Mouse (Mus musculus) midbrain, embryonic 12.5 days (tissue): ENCODE results near the gene Gng4. TPM values are rescaled to one million over a fixed set of nuclear protein-coding genes. Genes with fewer than 3 reads are reported as not detected.

ENCODE experiments used
- ATAC-seq: fragments of 200-750 bp; cut with Nextera tagmentation; 2 replicates; pipeline ENCODE4 v1.8.0; 2017; ENCODE audit warnings: low read depth, moderate TSS enrichment, moderate library complexity; ENCODE audit not compliant: low FRiP score
- H3K27ac ChIP-seq: fragments of 300-500 bp; sonication (generic); replicated peaks from 2 replicates; pipeline ENCODE4 v1.5.1; 2016; ENCODE audit warnings: mild to moderate bottlenecking
- H3K27me3 ChIP-seq: fragments of 300-500 bp; sonication (generic); 2 replicates; pipeline ENCODE4 v1.6.1; 2016; ENCODE audit warnings: mild to moderate bottlenecking
- H3K36me3 ChIP-seq: fragments of 300-500 bp; sonication (generic); 2 replicates; pipeline ENCODE4 v1.6.1; 2016
- H3K4me1 ChIP-seq: fragments of 300-500 bp; sonication (generic); 2 replicates; pipeline ENCODE4 v1.6.1; 2016
- H3K4me2 ChIP-seq: fragments of 300-500 bp; sonication (generic); replicated peaks from 2 replicates; pipeline ENCODE4 v1.6.1; 2016; ENCODE audit warnings: mild to moderate bottlenecking, moderate library complexity
- H3K4me3 ChIP-seq: fragments of 300-500 bp; sonication (generic); 2 replicates; pipeline ENCODE4 v1.5.1; 2016; ENCODE audit warnings: mild to moderate bottlenecking
- H3K9ac ChIP-seq: fragments of 300-500 bp; sonication (generic); replicated peaks from 2 replicates; pipeline ENCODE4 v1.6.1; 2016; ENCODE audit warnings: mild to moderate bottlenecking, moderate library complexity
- H3K9me3 ChIP-seq: fragments of 300-500 bp; sonication (generic); 2 replicates; pipeline ENCODE4 v1.6.1; 2016; ENCODE audit warnings: mild to moderate bottlenecking
- WGBS: fragments of 180-500 bp; shearing (Covaris S2); methylation state at CpG from one replicate; pipeline ENCODE4 v1.1.7; 2016; 5-methylcytosine and 5-hydroxymethylcytosine counted together
- polyA plus RNA-seq: library from polyadenylated mRNA; unstranded; fragments of >200 nt; fragmentation: Nextera tagmentation; extraction: Ambion mirVana; gene quantifications from 2 replicates; pipeline ENCODE4 v1.2.1, GENCODE M21; 2016

Gene Gng4
- polyA plus RNA-seq, 1 experiment from 2014 or later = 4.2 TPM

GRCm38 (mm10) chr13:13820234-13821123, 36.6 kb downstream of the Gng4 start:
- H3K36me3 ChIP-seq = no peaks in the 10 kb centered on the region
- H3K9me3 ChIP-seq = no peaks in the 10 kb centered on the region
- H3K4me1 ChIP-seq = no peaks in the 10 kb centered on the region
- ATAC-seq = no peak
- no peak overlapping the region for H3K4me2 ChIP-seq
- no peak overlapping the region for H3K4me3 ChIP-seq
- H3K27ac ChIP-seq = no peak overlapping the region
- 82% methylated on average over 7 of the region's 7 CpGs for WGBS
- no peak overlapping the region for H3K9ac ChIP-seq
- H3K27me3 ChIP-seq = no peaks in the 10 kb centered on the region

- H3K27me3 ChIP-seq = no peaks in the 10 kb centered on the region
- H3K27ac ChIP-seq = no peak overlapping the region
- no peak for ATAC-seq
- H3K36me3 ChIP-seq = no peaks in the 10 kb centered on the region
- no peak overlapping the region for H3K9ac ChIP-seq
- H3K4me3 ChIP-seq = no peak overlapping the region
- H3K4me1 ChIP-seq = no peaks in the 10 kb centered on the region
- 86% methylated on average over 7 of the region's 7 CpGs for WGBS
- no peaks in the 10 kb centered on the region for H3K9me3 ChIP-seq
- H3K4me2 ChIP-seq = no peak overlapping the region
Measured at GRCm38 (mm10) chr13:13824946-13825345, 41.1 kb downstream of the Gng4 start.

- Histone ChIP-seq H3K4me1 (no peaks in the 10 kb centered on the region), H3K4me2 (no peak overlapping the region), H3K4me3 (no peak overlapping the region), H3K27me3 (no peaks in the 10 kb centered on the region), H3K27ac (no peak overlapping the region), H3K9ac (no peak overlapping the region), H3K9me3 (no peaks in the 10 kb centered on the region), H3K36me3 (no peaks in the 10 kb centered on the region)
- ATAC-seq = no peak
- WGBS = 89% methylated on average over 6 of the region's 6 CpGs
Measured at GRCm38 (mm10) chr13:13826533-13826932, 42.7 kb downstream of the Gng4 start.

GRCm38 (mm10) chr13:13828125-13828524, 44.3 kb downstream of the Gng4 start:
- 41% methylated on average over 1 of the region's 1 CpGs for WGBS

GRCm38 (mm10) chr13:13830469-13831074, 46.7 kb downstream of the Gng4 start:
- WGBS = 59% methylated on average over 4 of the region's 4 CpGs
- no peak overlapping the region for H3K4me3 ChIP-seq
- no peak overlapping the region for H3K27ac ChIP-seq
- H3K4me2 ChIP-seq = no peak overlapping the region
- no peaks in the 10 kb centered on the region for H3K4me1 ChIP-seq
- ATAC-seq = no peak
- no peaks in the 10 kb centered on the region for H3K9me3 ChIP-seq
- H3K9ac ChIP-seq = no peak overlapping the region
- H3K27me3 ChIP-seq = no peaks in the 10 kb centered on the region
- H3K36me3 ChIP-seq = no peaks in the 10 kb centered on the region

More at GRCm38 (mm10) chr13:13828125-13828524, 44.3 kb downstream of the Gng4 start:
- Histone ChIP-seq H3K27ac (no peak overlapping the region), H3K9ac (no peak overlapping the region), H3K9me3 (no peaks in the 10 kb centered on the region), H3K4me3 (no peak overlapping the region), H3K27me3 (no peaks in the 10 kb centered on the region), H3K36me3 (no peaks in the 10 kb centered on the region), H3K4me2 (no peak overlapping the region), H3K4me1 (no peaks in the 10 kb centered on the region)
- no peak for ATAC-seq

GRCm38 (mm10) chr13:13835180-13835579, 51.3 kb downstream of the Gng4 start:
- no peaks in the 10 kb centered on the region for H3K27me3 ChIP-seq
- H3K4me3 ChIP-seq = no peak overlapping the region
- H3K9ac ChIP-seq = no peak overlapping the region
- no peaks in the 10 kb centered on the region for H3K4me1 ChIP-seq
- 68% methylated on average over 2 of the region's 2 CpGs for WGBS
- H3K27ac ChIP-seq = no peak overlapping the region
- ATAC-seq = no peak
- H3K4me2 ChIP-seq = no peak overlapping the region
- peaks cover 5% of the 10 kb centered on the region for H3K9me3 ChIP-seq
- H3K36me3 ChIP-seq = no peaks in the 10 kb centered on the region

- H3K9ac ChIP-seq = no peak overlapping the region
- H3K36me3 ChIP-seq = no peaks in the 10 kb centered on the region
- ATAC-seq = no peak
- H3K4me1 ChIP-seq = no peaks in the 10 kb centered on the region
- H3K4me2 ChIP-seq = no peak overlapping the region
- H3K4me3 ChIP-seq = no peak overlapping the region
- no peak overlapping the region for H3K27ac ChIP-seq
- 58% methylated on average over 4 of the region's 4 CpGs for WGBS
- H3K27me3 ChIP-seq = no peaks in the 10 kb centered on the region
- H3K9me3 ChIP-seq = no peaks in the 10 kb centered on the region
Measured at GRCm38 (mm10) chr13:13845021-13845420, 61.2 kb downstream of the Gng4 start.

GRCm38 (mm10) chr13:13847075-13847599, 63.3 kb downstream of the Gng4 start:
- H3K27ac ChIP-seq = no peak overlapping the region
- H3K9me3 ChIP-seq = no peaks in the 10 kb centered on the region
- WGBS = 83% methylated on average over 3 of the region's 3 CpGs
- no peaks in the 10 kb centered on the region for H3K4me1 ChIP-seq
- no peak overlapping the region for H3K4me3 ChIP-seq
- no peak overlapping the region for H3K4me2 ChIP-seq
- H3K36me3 ChIP-seq = no peaks in the 10 kb centered on the region
- H3K27me3 ChIP-seq = no peaks in the 10 kb centered on the region
- no peak for ATAC-seq
- H3K9ac ChIP-seq = no peak overlapping the region

- no peak overlapping the region for H3K27ac ChIP-seq
- no peak overlapping the region for H3K4me3 ChIP-seq
- ATAC-seq = no peak
- no peaks in the 10 kb centered on the region for H3K36me3 ChIP-seq
- H3K4me1 ChIP-seq = no peaks in the 10 kb centered on the region
- WGBS = 80% methylated on average over 4 of the region's 4 CpGs
- no peaks in the 10 kb centered on the region for H3K9me3 ChIP-seq
- H3K9ac ChIP-seq = no peak overlapping the region
- no peaks in the 10 kb centered on the region for H3K27me3 ChIP-seq
- H3K4me2 ChIP-seq = no peak overlapping the region
Measured at GRCm38 (mm10) chr13:13857190-13857589, 73.3 kb downstream of the Gng4 start.

- Histone ChIP-seq H3K27ac (no peak overlapping the region), H3K4me3 (no peak overlapping the region), H3K9me3 (no peaks in the 10 kb centered on the region), H3K4me2 (no peak overlapping the region), H3K9ac (no peak overlapping the region), H3K36me3 (no peaks in the 10 kb centered on the region), H3K4me1 (no peaks in the 10 kb centered on the region), H3K27me3 (no peaks in the 10 kb centered on the region)
- 55% methylated on average over 11 of the region's 11 CpGs for WGBS
- ATAC-seq = 0 out of 2 replicates have a peak, but pooled peaks have one; percentile 34
Measured at GRCm38 (mm10) chr13:13862346-13862745, 78.5 kb downstream of the Gng4 start.

- H3K36me3 ChIP-seq = no peaks in the 10 kb centered on the region
- no peaks in the 10 kb centered on the region for H3K27me3 ChIP-seq
- no peak for ATAC-seq
Measured at GRCm38 (mm10) chr13:13862941-13863340, 79.1 kb downstream of the Gng4 start.

GRCm38 (mm10) chr13:13866339-13866738, 82.5 kb downstream of the Gng4 start:
- Histone ChIP-seq H3K27me3 (no peaks in the 10 kb centered on the region), H3K9ac (no peak overlapping the region), H3K9me3 (no peaks in the 10 kb centered on the region), H3K4me3 (no peak overlapping the region), H3K27ac (no peak overlapping the region), H3K4me2 (no peak overlapping the region), H3K4me1 (no peaks in the 10 kb centered on the region), H3K36me3 (no peaks in the 10 kb centered on the region)
- ATAC-seq = no peak
- WGBS = 79% methylated on average over 2 of the region's 2 CpGs

More at GRCm38 (mm10) chr13:13862941-13863340, 79.1 kb downstream of the Gng4 start:
- Histone ChIP-seq H3K4me2 (no peak overlapping the region), H3K4me3 (no peak overlapping the region), H3K9me3 (no peaks in the 10 kb centered on the region), H3K4me1 (no peaks in the 10 kb centered on the region), H3K9ac (no peak overlapping the region), H3K27ac (no peak overlapping the region)
- 45% methylated on average over 6 of the region's 6 CpGs for WGBS
